Mouse (Mus musculus) right cerebral cortex, postnatal 10 days (tissue): ENCODE data around the gene Abhd2.

Experiments
- DNase-seq, 2 experiments: peaks; one replicate each; pipeline ENCODE4 v3.0.0; 2021; ENCODE audit warnings: low spot score in 2 of 2

Abhd2 gene

DNA sequence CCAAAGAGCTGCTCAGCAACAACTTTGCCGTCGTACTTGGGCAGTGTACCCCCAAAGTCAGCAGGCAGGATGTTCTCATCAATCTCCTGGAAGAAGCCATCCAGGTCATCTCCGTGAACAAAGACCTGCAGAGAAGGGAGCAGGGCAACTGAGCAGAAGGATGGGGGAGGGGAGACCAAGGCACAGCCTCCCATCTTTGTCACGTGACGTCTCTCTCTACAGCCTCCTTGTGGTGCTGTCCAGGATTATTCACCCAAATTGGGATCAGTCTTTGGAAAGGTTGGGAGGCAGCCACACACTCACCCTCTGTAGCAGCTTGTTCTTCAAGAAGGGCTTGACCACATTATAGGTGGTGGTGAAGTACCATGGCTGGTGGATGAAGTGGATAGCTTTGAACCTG, 102.6 kb downstream of the Abhd2 start:
- DNase-seq = no peak

DNA sequence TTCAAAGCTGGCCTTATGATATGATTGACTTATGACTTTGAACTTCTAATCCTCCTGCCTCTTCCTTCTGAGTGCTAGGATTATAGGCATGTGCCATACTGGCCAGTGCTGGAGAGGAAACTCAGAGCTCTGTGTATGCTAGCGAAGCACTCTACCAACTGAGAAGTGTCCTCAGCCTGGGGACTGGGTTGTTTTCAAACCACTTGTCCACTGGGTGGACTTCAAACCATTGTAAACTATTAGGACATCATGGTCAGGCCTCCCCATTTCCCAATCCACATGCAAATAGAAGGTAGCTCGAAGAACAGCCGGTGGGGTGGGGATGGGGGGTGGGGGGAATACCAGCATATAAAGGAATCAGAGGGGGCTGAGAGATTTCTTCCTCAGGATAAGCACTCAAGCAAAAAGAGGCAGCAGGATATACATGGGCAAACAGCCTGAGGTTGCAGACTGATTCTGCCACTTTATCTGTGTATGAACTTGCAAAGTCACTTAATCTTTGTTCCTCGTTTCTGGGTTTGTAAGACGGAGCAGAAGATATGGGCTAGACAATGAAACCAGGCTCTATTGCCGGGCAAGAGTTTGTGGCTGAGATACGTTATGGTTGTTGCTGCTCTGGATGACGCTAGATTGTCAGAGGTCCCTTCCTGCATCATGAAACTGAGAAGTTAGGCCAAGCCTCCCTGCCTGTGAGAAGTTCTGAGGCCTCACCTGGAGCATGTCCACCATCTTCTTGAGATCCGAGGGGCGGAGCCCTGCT, 103.7 kb downstream of the Abhd2 start:
- no peak for DNase-seq

DNA sequence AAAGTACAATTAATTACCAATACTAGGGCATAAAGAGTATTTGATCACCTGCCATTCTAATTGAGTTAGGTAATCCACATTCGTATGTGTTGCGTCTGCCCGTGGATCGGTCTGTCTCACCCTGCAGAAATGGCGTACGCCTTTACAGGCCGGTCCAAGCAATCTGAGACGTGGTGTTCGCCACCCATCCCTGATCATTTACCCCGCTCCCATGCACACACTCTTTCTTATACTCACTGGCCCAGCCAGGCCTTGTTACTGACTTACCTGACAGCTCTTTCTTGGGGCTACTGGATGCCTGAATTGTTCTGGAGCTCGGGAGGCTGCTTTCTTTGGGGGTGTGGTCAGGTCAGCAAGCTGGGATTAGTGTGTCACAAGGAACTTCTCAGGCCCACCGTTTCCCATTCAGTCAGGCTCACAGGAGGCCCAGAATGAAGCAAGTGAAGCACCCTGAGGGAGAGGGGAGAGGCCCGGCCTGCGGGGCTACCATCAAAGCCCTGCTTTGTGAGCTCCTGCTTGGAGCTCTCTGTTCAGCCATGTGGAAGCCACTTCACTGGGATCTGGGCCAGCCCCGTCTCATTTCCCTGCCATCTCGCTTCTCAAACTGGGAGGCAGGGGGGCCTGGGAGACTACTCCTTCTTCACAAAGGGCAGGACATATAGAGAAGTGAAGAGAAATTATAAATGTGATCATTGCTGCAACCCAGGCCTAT, 113.6 kb downstream of the Abhd2 start, which contains the start of gene Rlbp1:
Gene Rlbp1, minus strand, starts transcription at position 627 of the 712 bp plus-strand sequence.
- DNase-seq = peak; percentile 80 to 83

DNA sequence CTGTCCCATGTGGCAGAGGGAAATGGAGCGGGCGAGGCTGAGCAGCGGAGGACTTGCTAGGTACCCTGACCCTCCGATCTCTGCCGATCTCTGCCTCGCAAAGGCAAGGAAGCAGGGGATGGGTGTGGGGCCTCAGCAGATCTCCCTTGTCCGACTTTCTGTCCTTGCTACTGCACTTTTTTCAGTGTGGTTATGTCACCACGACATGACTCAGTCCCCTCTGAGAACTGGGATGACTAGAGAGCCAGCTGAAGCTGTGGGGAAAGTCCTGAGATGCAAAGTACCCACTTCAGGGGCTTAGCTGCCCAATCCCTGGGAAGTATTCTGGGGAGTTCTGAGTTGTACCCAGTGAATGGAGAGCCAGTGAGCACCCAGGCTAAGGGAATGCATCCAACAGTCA, 114.1 kb downstream of the Abhd2 start:
- no peak for DNase-seq

DNA sequence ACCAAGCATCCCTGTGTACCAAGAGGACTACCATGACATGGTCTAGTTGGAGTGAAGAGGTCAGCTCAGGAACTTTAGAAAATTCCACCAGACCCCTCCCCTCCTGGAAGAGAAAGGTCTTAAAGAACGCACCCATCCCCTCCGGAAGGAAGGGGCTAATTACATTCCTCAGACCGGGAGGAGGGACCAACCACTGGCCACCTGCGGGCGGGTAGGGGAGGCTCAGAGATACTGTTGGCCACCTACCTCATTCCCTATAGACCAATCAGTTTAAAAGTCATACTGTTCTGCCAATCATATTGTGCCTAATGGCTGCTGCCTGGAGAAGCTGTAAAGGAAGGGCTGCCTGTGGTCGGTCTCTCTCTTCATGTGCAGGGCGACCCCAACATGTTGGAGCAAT, 115.0 kb downstream of the Abhd2 start:
- DNase-seq = no peak

DNA sequence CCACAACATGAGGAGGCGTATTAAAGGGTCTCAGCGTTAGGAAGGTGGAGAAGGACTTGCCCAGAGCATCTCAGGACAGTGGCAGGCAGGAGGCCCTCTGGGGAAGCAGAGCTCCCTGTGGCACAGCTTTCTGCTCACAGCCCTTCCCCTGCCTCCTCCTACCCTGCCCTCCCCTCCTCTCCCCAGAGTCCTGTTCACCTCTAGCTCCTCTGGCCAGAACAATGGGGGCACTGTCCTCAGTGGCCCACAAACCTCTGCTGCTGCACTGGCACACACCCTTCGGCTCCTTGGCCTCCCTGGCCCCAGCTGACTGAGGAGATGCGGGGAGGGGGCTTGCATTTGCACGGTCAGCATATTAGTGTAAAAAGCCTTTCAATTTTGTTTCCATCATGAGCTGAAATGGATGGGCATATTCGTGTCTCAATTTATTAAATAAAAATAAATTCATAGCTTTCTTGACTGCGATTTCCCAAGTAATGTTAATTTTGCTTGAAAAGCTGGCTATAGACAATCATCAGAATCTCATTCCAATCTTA, 115.7 kb downstream of the Abhd2 start:
- DNase-seq = peak in 1 of 2 experiments; percentile 37

DNA sequence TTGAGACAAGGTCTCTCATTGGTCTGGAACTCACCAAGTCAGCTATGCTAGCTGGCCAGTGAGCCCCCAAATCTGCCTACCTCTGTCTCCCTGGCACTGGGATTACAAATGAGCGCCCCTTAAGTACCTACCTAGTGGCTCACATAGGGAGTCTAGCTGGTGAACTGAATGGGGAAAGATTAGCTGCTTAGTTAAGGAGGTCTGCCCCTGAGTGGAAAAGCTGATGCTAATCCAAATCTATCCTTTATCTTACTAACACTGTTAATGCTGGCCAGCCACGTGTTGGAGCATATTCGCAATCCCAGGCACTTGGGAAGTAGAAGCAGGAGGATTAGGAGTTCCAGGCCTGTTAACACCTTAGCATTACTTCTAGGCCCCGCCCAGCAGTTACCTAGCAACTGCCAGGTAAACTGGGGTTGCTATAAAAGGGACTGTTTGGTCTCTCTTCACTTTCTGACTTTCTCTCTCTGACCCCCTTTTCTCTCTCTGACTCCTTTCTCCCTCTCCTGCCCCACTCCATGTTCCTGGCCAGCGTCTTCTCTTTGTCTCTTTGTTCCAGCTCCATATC, 117.2 kb downstream of the Abhd2 start:
- DNase-seq = no peak

DNA sequence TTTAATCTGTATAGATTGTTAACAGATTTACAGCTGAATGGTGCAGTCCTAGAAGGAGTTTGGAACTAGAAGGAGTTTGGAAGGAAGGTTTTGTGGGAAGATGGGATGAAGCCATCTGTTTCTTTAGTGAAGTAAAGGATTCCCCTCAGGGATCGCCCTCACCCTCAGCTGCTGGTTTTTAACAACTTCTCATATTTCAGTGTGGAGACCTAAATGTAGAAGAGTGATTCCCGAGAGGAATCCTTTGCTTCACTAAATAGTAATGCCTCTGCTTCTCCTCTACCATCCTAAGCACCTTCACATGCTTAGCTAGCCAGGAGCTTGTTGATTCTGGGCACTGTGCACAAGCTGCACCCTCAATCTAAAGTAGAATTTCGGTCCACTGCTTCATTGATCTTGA, 118.5 kb downstream of the Abhd2 start:
- DNase-seq = no peak

DNA sequence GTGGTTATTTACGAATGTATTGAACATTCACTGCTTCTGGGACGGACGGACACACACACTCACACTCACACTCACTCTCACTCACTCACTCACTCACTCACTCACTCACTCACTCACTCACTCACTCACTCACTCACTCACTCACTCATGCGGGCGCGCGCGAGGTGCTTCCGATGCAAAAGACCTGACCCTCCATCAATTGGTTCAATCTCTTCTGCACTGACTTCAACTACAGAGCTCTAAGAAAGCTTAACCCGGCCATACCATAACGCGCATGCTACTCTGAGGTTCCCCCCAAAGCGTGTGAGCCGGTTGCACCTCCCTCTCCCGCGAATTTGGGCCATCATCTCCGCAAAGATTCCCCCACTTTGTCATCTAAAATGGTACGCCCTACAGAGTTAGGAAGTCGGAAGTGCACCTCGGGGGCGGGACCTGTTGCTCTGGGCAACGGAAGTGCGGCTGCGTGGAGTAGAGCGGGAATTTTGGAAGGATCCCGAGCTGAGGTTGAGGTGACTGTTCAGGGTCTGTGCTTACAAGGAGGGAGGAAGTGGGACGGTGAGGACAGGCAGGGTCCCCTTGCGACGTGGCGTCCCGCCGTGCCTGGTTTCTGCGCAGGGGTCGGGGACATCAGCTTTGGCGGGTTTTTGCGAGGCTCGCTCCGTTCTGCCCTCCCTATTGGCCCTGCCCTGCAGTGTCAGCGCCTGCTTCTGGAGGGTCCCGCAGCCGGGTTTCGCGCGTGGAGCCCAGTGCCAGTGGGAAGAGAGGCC, 119.1 kb downstream of the Abhd2 start, which contains the start of gene Fanci:
Gene Fanci, plus strand, starts transcription at position 47 of the 767 bp plus-strand sequence.
- DNase-seq = peak; percentile 96 to 98

DNA sequence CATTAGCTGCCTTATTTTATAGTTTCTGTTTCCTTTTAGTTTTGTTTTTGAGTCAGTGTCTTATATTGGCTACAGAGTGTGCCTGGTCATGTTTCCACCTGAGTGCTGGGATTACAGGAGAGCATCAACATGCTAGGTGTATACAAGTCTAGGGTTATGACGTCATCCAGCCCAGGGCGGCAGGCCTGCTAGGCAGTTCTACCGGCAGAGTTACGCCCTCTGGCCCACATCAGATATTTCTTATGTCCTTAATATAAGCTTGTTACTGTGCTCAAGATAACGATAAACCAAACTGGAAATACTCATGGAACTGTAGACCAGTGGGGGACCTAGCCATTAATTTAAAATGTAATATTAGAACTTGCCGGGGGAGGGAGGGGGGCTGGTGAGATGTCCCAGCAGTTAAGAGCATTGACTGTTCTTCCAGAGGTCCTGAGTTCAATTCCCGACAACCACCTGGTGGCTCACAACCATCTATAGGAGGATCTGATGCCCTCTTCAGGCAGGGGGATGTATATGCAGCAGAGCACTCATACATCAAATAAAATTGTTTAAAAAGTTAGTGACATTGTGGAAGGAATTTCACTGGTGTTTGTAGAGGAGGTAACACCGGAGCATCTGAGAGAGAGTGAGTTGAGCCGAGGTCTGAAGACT, 120.0 kb downstream of the Abhd2 start:
- no peak for DNase-seq

DNA sequence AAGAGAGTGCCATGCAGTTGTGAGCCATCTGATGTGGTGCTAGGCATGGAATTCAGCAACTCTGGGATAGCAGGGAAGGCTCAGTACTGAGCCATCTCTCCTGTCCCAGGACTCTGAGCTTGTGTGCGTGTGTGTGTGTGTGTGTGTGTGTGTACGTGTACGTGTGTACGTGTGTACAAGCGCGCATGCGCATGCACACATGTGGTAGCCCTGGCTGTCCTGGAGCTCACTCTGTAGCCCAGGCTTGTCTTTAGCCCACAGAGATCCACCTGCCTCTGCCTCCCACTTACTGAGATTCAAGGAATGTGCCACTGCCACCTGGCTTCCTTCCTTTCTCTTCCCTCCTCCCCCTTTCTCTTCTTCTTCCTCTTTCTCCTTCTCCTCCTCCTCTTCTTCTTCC, 120.9 kb downstream of the Abhd2 start:
- DNase-seq = no peak

DNA sequence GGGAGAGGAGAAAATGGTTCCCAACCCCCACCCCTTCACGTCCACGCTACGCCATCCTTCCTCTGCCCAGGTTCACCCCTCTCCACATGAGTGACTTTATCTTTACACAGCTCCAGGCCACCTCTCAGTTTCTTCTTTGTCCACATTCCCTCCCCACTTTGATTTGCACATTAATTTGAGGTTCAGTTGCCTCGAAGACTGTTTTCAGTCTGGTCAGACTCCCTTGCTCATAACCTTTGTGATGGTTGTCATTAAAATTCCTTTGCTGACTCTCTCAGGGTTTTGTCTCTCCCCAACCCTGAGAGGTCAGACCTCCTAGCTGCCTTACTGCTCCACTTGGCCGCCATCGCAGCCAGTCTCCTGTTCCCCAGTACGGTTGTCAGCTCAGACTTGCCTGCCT, 121.7 kb downstream of the Abhd2 start:
- DNase-seq = no peak

DNA sequence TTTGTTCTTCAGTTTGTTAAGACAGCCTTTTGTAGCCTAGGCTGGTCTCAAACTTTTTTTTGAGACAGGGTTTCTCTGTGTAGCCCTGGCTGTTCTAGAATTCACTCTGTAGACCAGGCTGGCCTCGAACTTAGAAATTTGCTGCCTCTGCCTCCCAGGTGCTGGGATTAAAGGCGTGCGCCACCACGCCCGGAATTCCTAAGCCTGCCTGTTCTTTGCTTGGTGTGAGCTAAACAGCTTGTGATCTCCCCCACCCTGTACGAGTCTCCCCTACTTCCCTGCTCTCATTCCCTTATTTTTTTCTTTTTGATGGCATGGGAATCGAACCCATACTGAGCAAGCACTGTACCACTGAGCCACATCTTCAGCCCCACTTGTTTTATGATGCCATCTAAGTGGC, 122.2 kb downstream of the Abhd2 start:
- DNase-seq = no peak

DNA sequence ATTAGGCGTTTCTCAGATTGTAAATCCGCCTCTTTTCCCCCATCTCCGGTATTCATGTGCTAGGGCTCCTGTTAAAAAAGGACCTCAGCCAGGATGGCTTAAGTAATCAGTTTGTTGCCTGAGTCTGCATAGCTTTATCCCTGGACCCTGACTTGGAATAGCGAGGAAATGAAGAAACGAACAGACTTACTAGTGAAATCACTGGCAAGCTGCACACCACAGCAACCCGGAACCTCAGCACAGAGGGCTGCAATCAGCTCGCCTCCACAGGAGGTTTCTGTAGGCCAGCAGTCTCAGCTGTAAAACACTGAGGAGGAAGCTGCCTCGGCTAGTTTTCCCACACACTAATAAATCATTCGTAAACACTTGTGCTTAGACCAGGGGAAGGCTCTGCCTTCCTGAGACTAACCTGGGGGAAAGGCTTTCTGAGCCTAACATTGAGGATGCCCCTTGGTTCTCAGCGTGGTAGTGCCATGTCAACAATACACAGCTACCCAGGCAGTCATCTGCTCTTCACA, 124.5 kb downstream of the Abhd2 start:
- DNase-seq = no peak

DNA sequence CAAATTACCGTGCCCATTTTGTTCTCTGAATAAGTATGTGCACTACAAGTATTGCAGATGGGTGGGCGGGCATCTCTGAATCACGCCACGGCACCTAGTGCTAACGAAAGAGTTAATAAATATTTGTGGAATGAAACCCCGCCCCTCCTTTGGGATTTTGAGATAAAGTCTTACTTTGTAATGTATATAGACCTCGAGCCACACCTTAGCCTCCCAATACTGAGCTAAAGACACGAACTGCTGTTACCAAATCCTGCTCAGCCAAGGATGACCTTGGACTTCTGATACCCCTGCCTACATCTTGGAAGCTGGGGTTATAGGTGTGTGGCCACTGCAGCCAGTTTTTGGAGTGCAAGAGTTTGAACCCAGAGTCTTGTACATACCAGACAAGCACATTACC, 125.4 kb downstream of the Abhd2 start:
- DNase-seq = no peak

DNA sequence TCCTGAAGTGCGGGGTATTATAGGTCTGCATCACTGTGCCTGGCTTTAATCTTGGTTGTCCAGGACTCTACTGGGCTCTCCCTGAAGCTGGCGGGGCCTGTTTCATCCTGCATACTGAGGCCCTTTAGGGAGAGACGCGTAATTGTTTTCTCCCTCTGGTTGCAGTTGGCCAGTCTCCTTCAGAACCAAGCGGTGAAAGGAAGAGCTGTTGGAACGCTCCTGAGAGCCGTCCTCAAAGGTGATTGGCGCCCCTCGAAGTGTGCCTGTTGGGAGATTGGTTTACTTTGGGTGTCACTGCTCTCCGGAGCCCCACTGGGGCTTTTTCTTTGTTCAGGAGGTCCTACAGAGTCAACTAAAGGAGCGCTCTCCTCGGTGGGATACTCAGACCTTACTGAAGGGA, 126.0 kb downstream of the Abhd2 start:
- DNase-seq = no peak

DNA sequence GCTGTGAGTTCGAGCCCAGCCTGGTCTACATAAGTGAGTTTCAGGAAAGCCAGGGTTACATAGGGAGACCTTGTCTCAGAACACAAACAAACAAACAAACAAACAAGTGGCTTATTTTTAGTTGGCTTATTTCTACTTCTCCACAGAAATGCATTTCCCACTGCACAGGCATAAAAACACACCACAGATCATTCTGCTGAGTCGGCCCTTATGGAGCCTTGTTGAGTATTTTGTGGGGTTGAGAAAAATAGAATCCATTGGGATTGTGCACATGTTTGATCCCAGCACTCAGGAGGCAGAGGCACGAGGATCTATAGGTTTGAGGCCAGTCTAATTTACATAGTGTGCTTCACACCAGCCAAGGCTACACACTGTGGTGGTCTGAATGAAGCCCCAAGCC, 127.3 kb downstream of the Abhd2 start:
- no peak for DNase-seq

DNA sequence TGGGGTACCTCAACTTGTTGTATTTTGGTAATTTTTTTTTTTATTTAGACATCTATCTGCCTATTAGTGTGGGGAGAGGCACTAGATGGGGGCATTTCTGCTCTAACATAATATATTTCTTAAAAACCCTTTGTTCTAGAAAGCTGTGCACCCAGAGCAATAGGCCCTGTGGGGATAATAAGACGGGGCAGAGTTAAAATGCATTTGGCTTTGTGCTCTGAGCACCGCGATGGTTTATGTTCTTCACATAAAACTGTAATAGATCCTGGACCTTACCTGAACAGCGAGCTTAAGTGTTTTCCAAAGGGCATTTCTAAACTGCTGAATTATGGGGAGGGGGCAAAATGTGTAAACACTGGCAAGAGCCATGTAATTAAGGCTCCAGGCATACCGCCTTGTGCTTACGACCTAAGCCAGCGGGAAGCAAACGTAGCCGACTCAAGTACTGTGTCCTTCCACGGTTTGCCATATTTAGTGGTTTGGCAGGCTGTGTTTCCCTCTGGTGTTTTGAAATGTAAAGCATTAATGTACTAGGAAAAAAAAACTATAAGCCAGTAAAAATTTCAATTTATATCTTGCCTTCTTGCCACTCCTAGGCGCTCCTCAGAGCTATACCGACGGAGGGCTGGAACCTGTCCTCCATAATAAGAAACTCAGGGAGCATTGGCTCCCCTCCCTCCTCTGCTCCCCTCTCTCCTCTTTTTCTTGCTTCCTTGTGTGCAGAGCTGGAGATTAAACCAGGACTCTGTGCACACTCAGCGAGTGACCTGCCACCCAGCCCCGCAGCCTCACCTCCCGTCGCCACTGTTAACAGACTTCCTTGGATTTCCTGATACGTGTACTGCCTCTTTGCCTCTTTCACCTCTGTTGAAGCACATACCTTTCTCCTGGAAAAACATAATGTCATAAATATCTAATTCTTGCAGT, 141.7 kb downstream of the Abhd2 start:
- no peak for DNase-seq
